Mouse (Mus musculus) liver, embryonic 15.5 days (tissue): ENCODE measurements around the gene Megf8. TPM values are rescaled to one million over a fixed set of nuclear protein-coding genes. Genes with fewer than 3 reads are reported as not detected.
A peak's percentile ranks its signal among the peaks of the same experiment; 100 is the strongest.

Source experiments
- ATAC-seq: fragments of 200-750 bp; cut with Nextera tagmentation; 2 replicates; pipeline ENCODE4 v1.8.0; 2017; ENCODE audit warnings: moderate number of reproducible peaks, mild to moderate bottlenecking, moderate library complexity; ENCODE audit not compliant: insufficient read depth
- H3K27ac ChIP-seq: fragments of 300-500 bp; sonication (generic); replicated peaks from 2 replicates; pipeline ENCODE4 v1.5.1; 2015; ENCODE audit warnings: mild to moderate bottlenecking, inconsistent platforms
- H3K27me3 ChIP-seq: fragments of 300-500 bp; sonication (generic); 2 replicates; pipeline ENCODE4 v1.6.1; 2015; ENCODE audit warnings: mild to moderate bottlenecking, inconsistent platforms
- H3K36me3 ChIP-seq: fragments of 300-500 bp; sonication (generic); replicated peaks from 2 replicates; pipeline ENCODE4 v1.6.1; 2015; ENCODE audit warnings: moderate library complexity, mild to moderate bottlenecking, inconsistent platforms
- H3K4me1 ChIP-seq: fragments of 300-500 bp; sonication (generic); replicated peaks from 2 replicates; pipeline ENCODE4 v1.6.1; 2015; ENCODE audit warnings: inconsistent platforms
- H3K4me2 ChIP-seq: fragments of 300-500 bp; sonication (generic); 2 replicates; pipeline ENCODE4 v1.6.1; 2015; ENCODE audit warnings: moderate library complexity, mild to moderate bottlenecking, inconsistent platforms
- H3K4me3 ChIP-seq: fragments of 300-500 bp; sonication (generic); replicated peaks from 2 replicates; pipeline ENCODE4 v1.5.1; 2015; ENCODE audit warnings: mild to moderate bottlenecking, inconsistent platforms
- H3K9ac ChIP-seq: fragments of 300-500 bp; sonication (generic); 2 replicates; pipeline ENCODE4 v1.6.1; 2015; ENCODE audit warnings: moderate library complexity, mild to moderate bottlenecking, inconsistent platforms
- H3K9me3 ChIP-seq: fragments of 300-500 bp; sonication (generic); replicated peaks from 2 replicates; pipeline ENCODE4 v1.6.1; 2016; ENCODE audit warnings: inconsistent platforms
- WGBS: fragments of 180-500 bp; shearing (Covaris S2); methylation state at CpG from one replicate; pipeline ENCODE4 v1.1.7; 2015; ENCODE audit warnings: mixed read lengths; ENCODE audit not compliant: insufficient replicate concordance; 5-methylcytosine and 5-hydroxymethylcytosine counted together
- polyA plus RNA-seq: library from polyadenylated mRNA; unstranded; fragments of >200 nt; fragmentation: Nextera tagmentation; extraction: Ambion mirVana; gene quantifications from 2 replicates; pipeline ENCODE4 v1.2.1, GENCODE M21; 2015

Gene Megf8
- polyA plus RNA-seq, 1 experiment from 2014 or later: 0.79 TPM

GRCm38 (mm10) chr7:25273259-25274241 lies 43.4 kb upstream of the Megf8 start:
- 63% methylated on average over 22 of the region's 22 CpGs for WGBS
- Histone ChIP-seq H3K36me3 (peaks cover 26% of the 10 kb centered on the region), H3K4me3 (peak overlapping the region; percentile 41), H3K9ac (peak overlapping the region; percentile 57), H3K27ac (peak overlapping the region; percentile 96), H3K9me3 (no peaks in the 10 kb centered on the region), H3K27me3 (no peaks in the 10 kb centered on the region), H3K4me1 (peaks cover 98% of the 10 kb centered on the region), H3K4me2 (peak overlapping the region; percentile 71)
- ATAC-seq: peak; percentile 72

DNA sequence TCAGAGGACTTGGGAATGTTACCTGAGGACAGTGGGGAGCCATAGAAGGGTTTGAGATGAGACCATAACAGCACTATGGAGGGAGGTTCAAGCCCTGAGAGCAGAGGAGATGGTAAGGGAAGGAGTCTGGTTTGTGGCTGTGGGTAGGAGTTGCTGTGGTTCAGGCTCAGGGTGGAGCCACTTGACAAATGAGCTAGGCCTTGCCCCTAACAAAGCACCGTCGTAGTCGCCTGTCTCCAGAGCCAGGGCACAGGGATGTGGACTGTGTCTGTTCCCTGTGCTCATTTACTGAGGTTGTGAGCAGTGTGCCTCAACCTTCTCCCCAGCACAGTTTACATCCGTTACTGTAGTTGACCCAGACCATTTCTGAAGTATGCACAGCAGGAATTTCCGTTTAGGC lies 42.4 kb upstream of the Megf8 start:
- Histone ChIP-seq H3K27ac (peak overlapping the region; percentile 96), H3K4me1 (peaks cover 96% of the 10 kb centered on the region), H3K9me3 (no peaks in the 10 kb centered on the region), H3K4me2 (peak overlapping the region; percentile 71), H3K36me3 (peaks cover 26% of the 10 kb centered on the region), H3K9ac (peak overlapping the region; percentile 57; the same call in 1 of the 2 replicates), H3K4me3 (no peak overlapping the region), H3K27me3 (no peaks in the 10 kb centered on the region)
- 25% methylated on average over 5 of the region's 5 CpGs for WGBS
- no peak for ATAC-seq

DNA sequence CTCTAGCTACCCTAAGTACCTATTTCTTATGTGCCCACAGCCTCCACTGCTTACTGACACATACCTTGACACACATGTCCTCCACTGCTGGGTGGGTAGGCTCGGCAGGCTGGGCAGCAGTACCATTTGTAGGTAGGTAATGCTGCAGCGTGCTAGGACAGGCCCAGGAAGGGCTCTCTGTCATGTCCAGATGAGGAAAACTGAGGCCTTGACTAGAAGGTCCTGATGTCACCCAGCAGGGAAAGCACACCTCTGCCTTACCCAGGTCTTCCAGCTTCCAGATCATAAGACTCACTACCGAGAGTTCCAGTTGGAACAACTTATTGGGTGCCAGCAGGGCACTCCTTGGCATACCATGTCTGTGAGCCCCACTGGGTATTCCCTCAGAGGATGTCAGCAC lies 42.0 kb upstream of the Megf8 start:
- Histone ChIP-seq H3K27ac (peak overlapping the region; percentile 96), H3K27me3 (no peaks in the 10 kb centered on the region), H3K4me2 (peak overlapping the region; percentile 71), H3K4me1 (peaks cover 96% of the 10 kb centered on the region), H3K4me3 (no peak overlapping the region), H3K9me3 (no peaks in the 10 kb centered on the region), H3K36me3 (peaks cover 26% of the 10 kb centered on the region), H3K9ac (peak overlapping the region; percentile 57; the same call in 1 of the 2 replicates)
- no peak for ATAC-seq
- 84% methylated on average over 3 of the region's 3 CpGs for WGBS

- Histone ChIP-seq H3K9ac (peak overlapping the region; percentile 17; the same call in 1 of the 2 replicates), H3K36me3 (peaks cover 26% of the 10 kb centered on the region), H3K4me3 (no peak overlapping the region), H3K27ac (peak overlapping the region; percentile 96), H3K4me1 (peaks cover 96% of the 10 kb centered on the region), H3K9me3 (no peaks in the 10 kb centered on the region), H3K4me2 (peak overlapping the region; percentile 16), H3K27me3 (no peaks in the 10 kb centered on the region)
- no peak for ATAC-seq
- WGBS: 64% methylated on average over 9 of the region's 9 CpGs
These were observed 41.2 kb upstream of the Megf8 start for GRCm38 (mm10) chr7:25275555-25276298.

DNA sequence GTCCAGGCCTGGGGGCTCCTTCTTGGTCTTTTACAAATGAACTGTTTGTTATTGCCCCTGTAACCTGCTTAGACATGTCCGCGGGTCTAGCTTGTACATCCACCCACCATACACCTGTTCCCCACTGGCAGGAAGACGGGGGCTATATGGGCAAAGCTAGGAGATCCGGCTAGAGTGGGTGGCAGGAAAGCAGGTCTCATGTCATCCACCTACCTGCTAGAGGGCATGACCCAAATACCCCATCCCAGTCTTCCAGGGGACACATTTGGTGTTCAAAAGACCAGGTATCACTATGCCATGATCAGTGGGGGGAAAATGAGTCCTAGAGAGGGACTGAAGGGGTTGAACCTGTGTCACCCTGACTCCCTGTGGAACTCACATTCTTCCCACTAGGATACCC lies 39.6 kb upstream of the Megf8 start:
- ATAC-seq: no peak
- no peaks in the 10 kb centered on the region for H3K27me3 ChIP-seq
- peak overlapping the region; percentile 96 for H3K27ac ChIP-seq
- H3K4me3 ChIP-seq: peak overlapping the region; percentile 68; the same call in 1 of the 2 replicates
- 76% methylated on average over 4 of the region's 4 CpGs for WGBS
- H3K4me1 ChIP-seq: peaks cover 92% of the 10 kb centered on the region
- H3K4me2 ChIP-seq: peak overlapping the region; percentile 98
- H3K9me3 ChIP-seq: no peaks in the 10 kb centered on the region
- H3K36me3 ChIP-seq: peaks cover 9% of the 10 kb centered on the region
- peak overlapping the region; percentile 79; the same call in 1 of the 2 replicates for H3K9ac ChIP-seq

DNA sequence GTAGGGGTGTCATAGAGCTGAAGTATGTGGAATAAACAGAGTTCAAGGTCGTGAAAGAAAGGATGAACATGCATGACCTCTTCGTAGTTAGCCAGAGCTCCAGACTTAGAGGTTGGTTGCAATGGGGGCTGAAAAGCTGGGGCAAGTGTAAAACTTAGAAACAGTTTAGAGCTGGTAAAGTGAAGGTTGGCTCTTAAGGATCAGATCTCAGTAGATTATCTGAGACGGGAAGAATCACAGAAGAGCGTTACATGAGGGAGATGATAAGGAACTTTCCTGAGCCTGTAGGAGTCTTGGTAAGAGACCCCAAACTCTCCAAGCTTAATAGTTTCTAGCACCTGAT lies 39.0 kb upstream of the Megf8 start:
- Histone ChIP-seq H3K27me3 (no peaks in the 10 kb centered on the region), H3K9ac (peak overlapping the region; percentile 79), H3K4me1 (peaks cover 91% of the 10 kb centered on the region), H3K27ac (peak overlapping the region; percentile 96), H3K4me3 (peak overlapping the region; percentile 68), H3K36me3 (peaks cover 3% of the 10 kb centered on the region; the same call in 1 of the 2 replicates), H3K4me2 (peak overlapping the region; percentile 98), H3K9me3 (no peaks in the 10 kb centered on the region)
- ATAC-seq: no peak
- WGBS: 11% methylated on average over 4 of the region's 4 CpGs

DNA sequence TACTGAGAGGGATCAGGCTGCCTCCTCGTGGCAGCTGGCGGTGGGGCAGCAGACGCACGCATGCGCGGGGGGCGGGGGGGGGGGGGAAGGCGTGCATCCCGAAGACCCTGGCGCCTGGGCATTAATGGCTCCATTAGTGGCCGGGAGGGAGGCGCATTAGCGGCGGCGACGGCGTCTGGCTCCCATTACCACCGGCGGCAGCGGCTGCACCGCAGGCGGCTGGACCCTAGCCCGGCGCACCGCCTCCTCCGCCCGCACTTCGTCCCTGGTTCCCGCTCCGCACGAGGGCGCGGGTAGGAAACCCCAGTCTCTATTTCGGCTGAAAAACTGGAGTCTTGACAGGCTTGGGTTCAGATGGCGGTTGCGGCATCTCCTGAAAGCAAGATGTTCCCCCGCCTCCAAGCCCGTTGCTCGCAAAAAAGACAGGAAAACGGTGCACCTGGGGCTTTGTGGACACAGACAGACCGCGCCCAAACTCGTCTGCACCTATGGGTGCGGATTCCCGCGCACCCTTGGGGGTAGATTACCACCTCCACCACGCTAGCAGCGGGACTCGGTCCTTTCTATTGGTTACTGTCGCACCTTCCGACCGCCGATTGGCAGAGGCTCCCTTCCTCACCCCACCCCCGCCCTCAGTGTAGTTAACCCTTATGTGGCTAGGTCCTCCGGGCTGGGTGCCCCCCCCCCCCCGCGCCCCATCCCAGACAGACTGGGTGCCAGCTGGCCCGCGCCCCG lies 38.5 kb upstream of the Megf8 start:
- 1% methylated on average over 57 of the region's 60 CpGs for WGBS
- peak overlapping the region; percentile 96 for H3K27ac ChIP-seq
- H3K36me3 ChIP-seq: no peaks in the 10 kb centered on the region; the same call in 1 of the 2 replicates
- peak overlapping the region; percentile 98 for H3K4me2 ChIP-seq
- peak overlapping the region; percentile 79 for H3K9ac ChIP-seq
- H3K4me1 ChIP-seq: peaks cover 91% of the 10 kb centered on the region
- no peaks in the 10 kb centered on the region for H3K27me3 ChIP-seq
- H3K9me3 ChIP-seq: no peaks in the 10 kb centered on the region
- peak overlapping the region; percentile 68 for H3K4me3 ChIP-seq
- ATAC-seq: peak; percentile 60

DNA sequence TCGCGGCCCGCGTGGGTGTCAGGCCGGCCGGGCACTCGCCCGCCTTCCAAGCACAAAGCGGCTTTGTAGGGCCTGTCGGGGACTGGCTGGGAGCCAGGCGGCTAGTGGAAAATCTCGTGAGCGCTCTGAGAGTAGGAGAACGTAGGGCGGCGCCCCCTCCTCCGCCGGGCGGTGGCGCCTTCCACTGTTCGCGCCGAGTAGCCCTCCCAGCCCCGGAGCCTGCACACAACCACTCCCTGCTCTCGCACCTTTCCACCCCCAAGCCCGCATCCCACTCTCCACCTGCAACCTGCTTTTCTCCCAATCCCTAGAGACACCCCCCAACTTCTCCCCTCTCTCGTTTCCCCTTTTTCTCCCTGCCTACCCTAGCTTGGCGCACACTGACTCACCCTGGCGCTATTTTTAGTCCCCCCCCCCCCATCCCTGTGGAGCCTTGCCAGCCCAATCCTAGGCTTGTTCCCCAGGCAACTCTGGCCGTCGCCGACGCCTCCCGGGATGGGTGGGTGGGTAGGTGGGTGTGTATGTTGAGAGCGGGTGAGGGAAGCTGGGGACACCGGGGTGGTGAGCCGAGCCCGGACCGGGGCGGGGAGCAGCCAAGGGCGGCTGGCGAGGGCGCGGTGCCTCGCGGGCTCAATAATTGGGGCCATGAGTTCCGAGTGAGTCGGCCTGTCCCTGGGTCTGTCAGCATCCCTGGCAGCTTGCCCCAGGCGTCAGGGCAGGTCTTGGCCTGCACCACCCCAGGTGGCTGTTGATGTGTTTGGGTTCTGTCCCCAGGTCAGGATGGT lies 37.7 kb upstream of the Megf8 start:
- H3K4me3 ChIP-seq: peak overlapping the region; percentile 68
- H3K9me3 ChIP-seq: no peaks in the 10 kb centered on the region
- peak overlapping the region; percentile 79 for H3K9ac ChIP-seq
- H3K27me3 ChIP-seq: no peaks in the 10 kb centered on the region
- ATAC-seq: peak; percentile 45
- peaks cover 91% of the 10 kb centered on the region for H3K4me1 ChIP-seq
- under 1% methylated on average over 48 of the region's 49 CpGs for WGBS
- H3K4me2 ChIP-seq: peak overlapping the region; percentile 98
- no peaks in the 10 kb centered on the region for H3K36me3 ChIP-seq
- peak overlapping the region; percentile 96 for H3K27ac ChIP-seq

- H3K27me3 ChIP-seq: no peaks in the 10 kb centered on the region
- 2% methylated on average over 6 of the region's 6 CpGs for WGBS
- peak overlapping the region; percentile 79 for H3K9ac ChIP-seq
- H3K4me3 ChIP-seq: peak overlapping the region; percentile 68
- no peak for ATAC-seq
- H3K9me3 ChIP-seq: no peaks in the 10 kb centered on the region
- peak overlapping the region; percentile 98 for H3K4me2 ChIP-seq
- peaks cover 7% of the 10 kb centered on the region for H3K36me3 ChIP-seq
- H3K27ac ChIP-seq: peak overlapping the region; percentile 96
- H3K4me1 ChIP-seq: peaks cover 91% of the 10 kb centered on the region
These were observed 36.8 kb upstream of the Megf8 start for GRCm38 (mm10) chr7:25279861-25280791.
